Mouse (Mus musculus) testis, postnatal 14 days (tissue): ENCODE measurements at regions not wholly inside any gene's neighbourhood (a gene's known extent, or its start where the extent isn't known, plus 50 kb on each side); places are given as distances from the start of the nearest gene placed in this dataset.

ENCODE experiments used
- DNase-seq: peaks from one replicate; pipeline ENCODE4 v3.0.0; 2021; ENCODE audit warnings: low spot score

- no peak for DNase-seq
Measured at GRCm38 (mm10) chr5:39557376-39558001, 197.8 kb downstream of the Hs3st1 start.

GRCm38 (mm10) chr5:39537044-39537443, 218.2 kb downstream of the Hs3st1 start:
- DNase-seq: no peak

GRCm38 (mm10) chr5:39536351-39536750, 218.9 kb downstream of the Hs3st1 start:
- no peak for DNase-seq

GRCm38 (mm10) chr5:39510246-39510645, 245.0 kb downstream of the Hs3st1 start:
- no peak for DNase-seq

GRCm38 (mm10) chr5:39482756-39483155, 272.5 kb downstream of the Hs3st1 start:
- DNase-seq: no peak

- no peak for DNase-seq
Measured at GRCm38 (mm10) chr5:39458116-39458525, 297.2 kb downstream of the Hs3st1 start.

- DNase-seq: no peak
Measured at GRCm38 (mm10) chr5:39453706-39454105, 301.6 kb downstream of the Hs3st1 start.

- no peak for DNase-seq
Measured at GRCm38 (mm10) chr5:39440817-39441216, 314.5 kb downstream of the Hs3st1 start.

- no peak for DNase-seq
Measured at GRCm38 (mm10) chr5:39437463-39438201, 317.6 kb downstream of the Hs3st1 start.

GRCm38 (mm10) chr5:39426053-39426452, 329.2 kb downstream of the Hs3st1 start:
- DNase-seq: no peak

- DNase-seq: no peak
Measured at GRCm38 (mm10) chr5:39423720-39424119, 331.6 kb downstream of the Hs3st1 start.

- DNase-seq: no peak
Measured at GRCm38 (mm10) chr5:39418795-39419194, 336.5 kb downstream of the Hs3st1 start.

GRCm38 (mm10) chr5:39417845-39418154, 337.5 kb downstream of the Hs3st1 start:
- no peak for DNase-seq

GRCm38 (mm10) chr5:39417121-39417844, 338.0 kb downstream of the Hs3st1 start:
- no peak for DNase-seq

- DNase-seq: no peak
Measured at GRCm38 (mm10) chr5:39416597-39417023, 338.7 kb downstream of the Hs3st1 start.

GRCm38 (mm10) chr5:39412756-39413155, 342.5 kb downstream of the Hs3st1 start:
- DNase-seq: no peak

GRCm38 (mm10) chr5:39390391-39390987, 364.8 kb downstream of the Hs3st1 start:
- DNase-seq: no peak

- DNase-seq: no peak
Measured at GRCm38 (mm10) chr5:39384410-39384809, 370.9 kb downstream of the Hs3st1 start.

- no peak for DNase-seq
Measured at GRCm38 (mm10) chr5:39374199-39374598, 381.1 kb downstream of the Hs3st1 start.

GRCm38 (mm10) chr5:39348680-39349079, 406.6 kb downstream of the Hs3st1 start:
- no peak for DNase-seq

GRCm38 (mm10) chr5:39347019-39347418, 408.3 kb downstream of the Hs3st1 start:
- no peak for DNase-seq

GRCm38 (mm10) chr5:39337917-39338316, 417.4 kb downstream of the Hs3st1 start:
- no peak for DNase-seq

- no peak for DNase-seq
Measured at GRCm38 (mm10) chr5:39336484-39336985, 418.7 kb downstream of the Hs3st1 start.
